Mouse (Mus musculus) bone marrow macrophage, adult 2 months (primary cell): Measurements from ENCODE around the gene Hdgfl2. TPM values are rescaled to one million over a fixed set of nuclear protein-coding genes. Genes with fewer than 3 reads are reported as not detected.

Experiments
- H3K27ac ChIP-seq: 2 replicates; pipeline ENCODE4 v1.5.1; 2012; ENCODE audit warnings: low read depth, low read length; ENCODE audit not compliant: insufficient read depth
- H3K4me1 ChIP-seq: 2 replicates; pipeline ENCODE4 v1.6.1; 2012; ENCODE audit warnings: low read length; ENCODE audit not compliant: control insufficient read depth, insufficient read depth
- H3K4me3 ChIP-seq: 2 replicates; pipeline ENCODE4 v1.5.1; 2012; ENCODE audit warnings: mild to moderate bottlenecking, low read length, moderate library complexity; ENCODE audit not compliant: insufficient read depth
- CTCF ChIP-seq: IDR thresholded peaks from 2 replicates; pipeline ENCODE4 v1.5.1; 2012; ENCODE audit warnings: low read depth, mild to moderate bottlenecking, low read length, moderate library complexity
- POLR2A ChIP-seq: IDR thresholded peaks from 2 replicates; pipeline ENCODE4 v1.6.1; 2012; ENCODE audit warnings: mild to moderate bottlenecking, low read depth, low read length, borderline replicate concordance
- polyA plus RNA-seq: library from polyadenylated mRNA; stranded (reverse); fragments of >200 nt; gene quantifications from 2 replicates; pipeline ENCODE4 v1.2.4, GENCODE M21; 2012; ENCODE audit not compliant: missing spikeins, insufficient read depth, insufficient read length

Gene Hdgfl2
- polyA plus RNA-seq, 1 experiment = 33.0 TPM

DNA sequence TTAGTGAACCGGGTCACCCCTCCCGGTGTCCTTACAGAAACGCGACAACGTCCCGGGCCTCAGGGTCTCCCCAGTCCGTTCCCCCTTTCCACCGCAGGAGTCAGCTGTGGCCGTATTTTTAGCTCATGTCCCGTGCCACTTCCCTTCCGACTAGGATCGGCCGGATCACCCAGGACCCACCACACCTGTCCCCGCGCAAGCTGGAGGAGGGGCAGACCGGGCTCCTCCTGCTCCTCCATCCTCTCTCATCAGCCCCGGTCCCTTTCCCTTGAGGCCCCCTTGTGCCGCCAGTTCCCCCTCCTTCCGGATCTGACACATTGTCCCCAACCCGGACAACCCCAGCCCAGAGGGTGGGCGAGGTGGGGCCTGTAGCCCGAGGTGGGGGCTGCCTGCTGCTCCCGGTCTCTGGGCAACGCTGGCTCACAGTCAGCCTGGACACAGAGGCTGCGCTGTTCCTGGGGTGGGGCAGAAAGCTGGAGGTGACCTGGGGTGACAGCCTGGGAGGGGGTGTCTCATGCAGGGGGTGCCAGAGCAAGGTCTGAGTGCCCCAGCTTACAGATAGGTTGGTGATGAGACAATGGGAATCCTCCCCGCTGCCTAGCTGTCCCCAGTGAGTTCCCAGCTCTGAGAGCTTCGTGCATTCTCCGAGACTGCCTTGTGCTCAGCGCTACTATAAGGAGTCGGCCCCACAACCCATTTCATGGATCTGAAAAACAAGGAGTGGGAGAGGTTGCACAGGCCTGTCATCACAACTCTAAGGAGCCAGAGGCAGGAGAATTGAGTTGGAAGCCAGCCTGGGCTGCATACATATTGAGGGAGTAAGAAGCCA, 69.6 kb downstream of the Hdgfl2 start:
- TF ChIP-seq CTCF (no peak), POLR2A (no peak)
- Histone ChIP-seq H3K27ac (no peak overlapping the region), H3K4me3 (no peak overlapping the region), H3K4me1 (peaks cover 6% of the 10 kb centered on the region)

DNA sequence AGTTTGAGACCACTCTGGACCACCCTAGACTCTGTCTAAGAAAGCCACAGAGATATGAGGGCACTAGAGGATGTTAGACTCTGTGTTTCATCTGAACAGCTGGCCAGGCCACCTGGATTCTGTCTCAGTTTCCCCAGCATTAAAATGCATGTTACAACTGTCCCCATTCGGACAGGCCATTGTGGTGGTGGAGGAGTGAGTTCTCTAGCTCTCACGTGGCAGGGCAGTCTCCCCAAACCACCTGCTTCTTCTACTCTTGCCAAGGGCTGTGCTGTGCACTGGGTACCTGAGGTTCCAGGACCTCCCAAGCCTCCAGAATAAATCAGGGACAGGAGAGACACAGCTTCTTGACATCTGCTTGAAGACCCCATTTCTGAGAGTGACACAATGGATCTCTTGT, 70.5 kb downstream of the Hdgfl2 start:
- TF ChIP-seq POLR2A (no peak), CTCF (no peak)
- no peak overlapping the region for H3K4me3 ChIP-seq
- no peak overlapping the region for H3K27ac ChIP-seq
- peaks cover 7% of the 10 kb centered on the region for H3K4me1 ChIP-seq

Other genes with a start within 250 kb of the Hdgfl2 start
- 4.2 TPM in 2 replicates for gene Zfp119a, start 200.7 kb upstream of the Hdgfl2 start, polyA plus RNA-seq
- gene Zfp959, start 187.5 kb upstream of the Hdgfl2 start, polyA plus RNA-seq = 8.7 and 11.8 TPM in 2 replicates
- gene Zfp119b, start 130.1 kb upstream of the Hdgfl2 start, polyA plus RNA-seq = 5.7 and 7.9 TPM in 2 replicates
- 190 and 214 TPM in 2 replicates for gene Ebi3, start 127.0 kb upstream of the Hdgfl2 start, polyA plus RNA-seq
- 10.9 and 15.3 TPM in 2 replicates for gene Yju2, start 120.5 kb upstream of the Hdgfl2 start, polyA plus RNA-seq
- gene Shd, start 109.2 kb upstream of the Hdgfl2 start, polyA plus RNA-seq = not detected in 2 replicates
- not detected in 2 replicates for gene Fsd1, start 93.1 kb upstream of the Hdgfl2 start, polyA plus RNA-seq
- 0.98 and 1.5 TPM in 2 replicates for gene Stap2, start 74.0 kb upstream of the Hdgfl2 start, polyA plus RNA-seq
- gene Mpnd, start 73.9 kb upstream of the Hdgfl2 start, polyA plus RNA-seq = 41.5 and 52.8 TPM in 2 replicates
- gene Sh3gl1, start 43.0 kb upstream of the Hdgfl2 start, polyA plus RNA-seq = 98.2 and 99.0 TPM in 2 replicates
- gene Chaf1a, start 39.2 kb upstream of the Hdgfl2 start, polyA plus RNA-seq = 11.5 and 14.1 TPM in 2 replicates
- 55.7 and 67.6 TPM in 2 replicates for gene Ubxn6, start 4.6 kb upstream of the Hdgfl2 start, polyA plus RNA-seq
- 0.16 TPM in 1 of 2 replicates, not detected in the other for gene Plin4, start 30.2 kb downstream of the Hdgfl2 start, polyA plus RNA-seq
- gene Plin5, start 38.0 kb downstream of the Hdgfl2 start, polyA plus RNA-seq = not detected in 2 replicates
- not detected in 2 replicates for gene Lrg1, start 42.4 kb downstream of the Hdgfl2 start, polyA plus RNA-seq
- gene Sema6b, start 60.7 kb downstream of the Hdgfl2 start, polyA plus RNA-seq = 7.8 and 8.1 TPM in 2 replicates
- gene Tnfaip8l1, start 82.8 kb downstream of the Hdgfl2 start, polyA plus RNA-seq = 4.7 and 5.4 TPM in 2 replicates
- gene Mydgf, start 104.3 kb downstream of the Hdgfl2 start, polyA plus RNA-seq = 35.2 and 37.4 TPM in 2 replicates
- 22.2 and 25.0 TPM in 2 replicates for gene Dpp9, start 139.3 kb downstream of the Hdgfl2 start, polyA plus RNA-seq
- gene Fem1a, start 177.2 kb downstream of the Hdgfl2 start, polyA plus RNA-seq = 8.8 and 10.3 TPM in 2 replicates
- gene Ticam1, start 197.2 kb downstream of the Hdgfl2 start, polyA plus RNA-seq = 13.5 and 17.6 TPM in 2 replicates
- gene Plin3, start 213.2 kb downstream of the Hdgfl2 start, polyA plus RNA-seq = 40.4 and 44.1 TPM in 2 replicates
- gene Arrdc5, start 220.7 kb downstream of the Hdgfl2 start, polyA plus RNA-seq = not detected in 2 replicates
- gene Uhrf1, start 223.7 kb downstream of the Hdgfl2 start, polyA plus RNA-seq = 23.9 and 29.3 TPM in 2 replicates
- 13.2 and 17.3 TPM in 2 replicates for gene Kdm4b, start 246.4 kb downstream of the Hdgfl2 start, polyA plus RNA-seq